Mouse (Mus musculus) forebrain, postnatal 0 days (tissue): Measurements from ENCODE around the gene Rftn1. TPM values are rescaled to one million over a fixed set of nuclear protein-coding genes. Genes with fewer than 3 reads are reported as not detected.

Source experiments
- ATAC-seq: fragments of 200-750 bp; cut with Nextera tagmentation; 2 replicates; pipeline ENCODE4 v1.8.0; 2017; ENCODE audit warnings: mild to moderate bottlenecking, moderate library complexity
- DNase-seq: peaks from one replicate; pipeline ENCODE4 v3.0.0-alpha.2; 2015
- H3K27ac ChIP-seq: fragments of 300-500 bp; sonication (generic); 2 replicates; pipeline ENCODE4 v1.5.1; 2014; ENCODE audit warnings: low read depth, mild to moderate bottlenecking, antibody characterized with exemption, low read length, moderate library complexity, mixed read lengths
- H3K27me3 ChIP-seq: fragments of 300-500 bp; sonication (generic); 2 replicates; pipeline ENCODE4 v1.6.1; 2014; ENCODE audit warnings: mild to moderate bottlenecking, low read length, mixed read lengths; ENCODE audit not compliant: insufficient read depth
- H3K36me3 ChIP-seq: fragments of 300-500 bp; sonication (generic); 2 replicates; pipeline ENCODE4 v1.6.1; 2014; ENCODE audit warnings: mild to moderate bottlenecking, moderate library complexity; ENCODE audit not compliant: insufficient read depth
- H3K4me1 ChIP-seq: fragments of 300-500 bp; sonication (generic); 2 replicates; pipeline ENCODE4 v1.6.1; 2014; ENCODE audit warnings: antibody characterized with exemption; ENCODE audit not compliant: insufficient read depth
- H3K4me2 ChIP-seq: fragments of 300-500 bp; sonication (generic); 2 replicates; pipeline ENCODE4 v1.6.1; 2014; ENCODE audit warnings: low read depth, mild to moderate bottlenecking, moderate library complexity
- H3K4me3 ChIP-seq: fragments of 300-500 bp; sonication (generic); 2 replicates; pipeline ENCODE4 v1.5.1; 2014; ENCODE audit warnings: low read depth, low read length, mixed read lengths
- H3K9ac ChIP-seq: fragments of 300-500 bp; sonication (generic); 2 replicates; pipeline ENCODE4 v1.6.1; 2014; ENCODE audit warnings: mild to moderate bottlenecking
- H3K9me3 ChIP-seq: fragments of 300-500 bp; sonication (generic); 2 replicates; pipeline ENCODE4 v1.6.1; 2016; ENCODE audit warnings: low read length
- CTCF ChIP-seq: sonication (generic); IDR thresholded peaks from 2 replicates; pipeline ENCODE4 v1.5.1; 2016; ENCODE audit warnings: antibody characterized with exemption, control low read depth, low read depth
- WGBS: fragments of 180-500 bp; shearing (Covaris S2); extraction: QIAGEN DNeasy Blood & Tissue Kit; methylation state at CpG from one replicate; pipeline ENCODE4 v1.1.7; 2014; 5-methylcytosine and 5-hydroxymethylcytosine counted together
- polyA plus RNA-seq: library from polyadenylated mRNA; unstranded; fragments of >200 nt; fragmentation: Nextera tagmentation; extraction: Ambion mirVana; gene quantifications from 2 replicates; pipeline ENCODE4 v1.2.1, GENCODE M21; 2015
- total RNA-seq: library from RNA; depleted of rRNA; stranded (reverse); fragments of >200 nt; gene quantifications from 2 replicates; pipeline ENCODE4 v1.2.3, GENCODE M21; 2014

The Rftn1 gene
- total and polyA plus RNA-seq, 2 experiments from 2014 or later, result 27.4 to 58.3 TPM

GRCm38 (mm10) chr17:50070822-50071601, 119.5 kb downstream of the Rftn1 start:
- Histone ChIP-seq H3K9ac (no peak overlapping the region), H3K4me2 (no peak overlapping the region), H3K9me3 (no peaks in the 10 kb centered on the region), H3K27ac (no peak overlapping the region), H3K4me3 (no peak overlapping the region), H3K36me3 (peaks cover 3% of the 10 kb centered on the region; the same call in 1 of the 2 replicates), H3K4me1 (no peaks in the 10 kb centered on the region), H3K27me3 (no peaks in the 10 kb centered on the region)
- DNase-seq, result no peak
- 88% methylated on average over 7 of the region's 7 CpGs for WGBS
- no peak for ATAC-seq
- no peak for TF ChIP-seq CTCF

GRCm38 (mm10) chr17:50069897-50070636, 120.4 kb downstream of the Rftn1 start:
- 42% methylated on average over 10 of the region's 10 CpGs for WGBS
- DNase-seq (peak; percentile 41), ATAC-seq (peak; percentile 78)
- Histone ChIP-seq H3K27ac (no peak overlapping the region), H3K4me1 (no peaks in the 10 kb centered on the region), H3K27me3 (no peaks in the 10 kb centered on the region), H3K9me3 (no peaks in the 10 kb centered on the region), H3K4me3 (no peak overlapping the region), H3K36me3 (peaks cover 3% of the 10 kb centered on the region; the same call in 1 of the 2 replicates), H3K9ac (no peak overlapping the region), H3K4me2 (no peak overlapping the region)
- TF ChIP-seq CTCF, result no peak

GRCm38 (mm10) chr17:50069205-50069604, 121.3 kb downstream of the Rftn1 start:
- H3K27me3 ChIP-seq, result no peaks in the 10 kb centered on the region
- no peak for TF ChIP-seq CTCF
- H3K4me1 ChIP-seq, result no peaks in the 10 kb centered on the region
- H3K9ac ChIP-seq, result no peak overlapping the region
- no peaks in the 10 kb centered on the region for H3K9me3 ChIP-seq
- no peak overlapping the region for H3K4me2 ChIP-seq
- ATAC-seq (no peak), DNase-seq (no peak)
- H3K4me3 ChIP-seq, result no peak overlapping the region
- 76% methylated on average over 5 of the region's 5 CpGs for WGBS
- no peak overlapping the region for H3K27ac ChIP-seq
- H3K36me3 ChIP-seq, result peaks cover 3% of the 10 kb centered on the region; the same call in 1 of the 2 replicates

GRCm38 (mm10) chr17:50068681-50069138, 121.8 kb downstream of the Rftn1 start:
- no peaks in the 10 kb centered on the region for H3K27me3 ChIP-seq
- WGBS, result 87% methylated on average over 10 of the region's 10 CpGs
- H3K9ac ChIP-seq, result no peak overlapping the region
- H3K36me3 ChIP-seq, result peaks cover 3% of the 10 kb centered on the region; the same call in 1 of the 2 replicates
- no peak overlapping the region for H3K27ac ChIP-seq
- no peak for ATAC-seq
- H3K9me3 ChIP-seq, result no peaks in the 10 kb centered on the region
- no peak overlapping the region for H3K4me2 ChIP-seq
- no peaks in the 10 kb centered on the region for H3K4me1 ChIP-seq
- no peak for DNase-seq
- TF ChIP-seq CTCF, result no peak
- no peak overlapping the region for H3K4me3 ChIP-seq

GRCm38 (mm10) chr17:50067774-50068680, 122.4 kb downstream of the Rftn1 start:
- DNase-seq (no peak), ATAC-seq (no peak)
- H3K4me1 ChIP-seq, result no peaks in the 10 kb centered on the region
- TF ChIP-seq CTCF, result no peak
- H3K4me3 ChIP-seq, result no peak overlapping the region
- no peak overlapping the region for H3K27ac ChIP-seq
- H3K9me3 ChIP-seq, result no peaks in the 10 kb centered on the region
- H3K27me3 ChIP-seq, result no peaks in the 10 kb centered on the region
- peaks cover 3% of the 10 kb centered on the region; the same call in 1 of the 2 replicates for H3K36me3 ChIP-seq
- no peak overlapping the region for H3K4me2 ChIP-seq
- 90% methylated on average over 5 of the region's 5 CpGs for WGBS
- no peak overlapping the region for H3K9ac ChIP-seq
